Mouse (Mus musculus): ENCODE results near the gene Dhh. TPM values are rescaled to one million over a fixed set of nuclear protein-coding genes. Genes with fewer than 3 reads are reported as not detected.
A peak's percentile ranks its signal among the peaks of the same experiment; 100 is the strongest.
"Not testable (repeated sequence)": the region's sequence is repeated elsewhere in the genome, so short reads cannot be mapped to it uniquely, and the experiment has no call there.

Gene Dhh
- not detected in 2 replicates for polyA plus RNA-seq (2012; ENCODE audit: insufficient read depth, low replicate concordance)

GRCm38 (mm10) chr15:98897928-98898800 is at the start of gene Dhh:
TSS of gene Dhh (minus strand) at chr15:98898540.
- TF ChIP-seq GATA1 (IDR thresholded peaks at IDR 0.05; ENCODE audit: borderline replicate concordance, low read length) = no peak
- no peak for TF ChIP-seq FLI1 (IDR thresholded peaks at IDR 0.05; ENCODE audit: low read length)
- Histone ChIP-seq H3K4me1 (peaks cover 55% of the 10 kb centered on the region), H3K9me3 (0 out of 2 replicates have a peak, but pooled peaks cover 3% of the 10 kb centered on the region), H3K36me3 (replicated peaks; ENCODE audit: low read length) (no peaks in the 10 kb centered on the region), H3K27me3 (replicated peaks) (peaks cover 79% of the 10 kb centered on the region), H3K4me3 (replicated peaks) (peak within 1 kb of the TSS; percentile 71)

GRCm38 (mm10) chr15:98947884-98948283 is 49.5 kb upstream of the Dhh start:
- H3K27me3 ChIP-seq (replicated peaks) = no peaks in the 10 kb centered on the region
- peaks cover 17% of the 10 kb centered on the region for H3K36me3 ChIP-seq (replicated peaks; ENCODE audit: low read length)
- TF ChIP-seq FLI1 (IDR thresholded peaks at IDR 0.05; ENCODE audit: low read length) = no peak
- TF ChIP-seq GATA1 (IDR thresholded peaks at IDR 0.05; ENCODE audit: borderline replicate concordance, low read length) = no peak
- peaks cover 7% of the 10 kb centered on the region for H3K4me1 ChIP-seq
- H3K9me3 ChIP-seq = peaks cover 8% of the 10 kb centered on the region; the same call in 1 of the 2 replicates
- no peak overlapping the region for H3K4me3 ChIP-seq (replicated peaks)

- no peak overlapping the region for H3K4me3 ChIP-seq (replicated peaks)
- TF ChIP-seq FLI1 (IDR thresholded peaks at IDR 0.05; ENCODE audit: low read length) (no peak), GATA1 (IDR thresholded peaks at IDR 0.05; ENCODE audit: borderline replicate concordance, low read length) (no peak)
Measured at GRCm38 (mm10) chr15:98943133-98943532, 44.8 kb upstream of the Dhh start.

GRCm38 (mm10) chr15:98942081-98942480 is 43.7 kb upstream of the Dhh start:
- H3K27me3 ChIP-seq (replicated peaks) = no peaks in the 10 kb centered on the region
- H3K4me1 ChIP-seq = peaks cover 9% of the 10 kb centered on the region
- H3K36me3 ChIP-seq (replicated peaks; ENCODE audit: low read length) = no peaks in the 10 kb centered on the region
- TF ChIP-seq FLI1 (IDR thresholded peaks at IDR 0.05; ENCODE audit: low read length) = no peak
- TF ChIP-seq GATA1 (IDR thresholded peaks at IDR 0.05; ENCODE audit: borderline replicate concordance, low read length) = no peak
- no peak overlapping the region for H3K4me3 ChIP-seq (replicated peaks)
- peaks cover 8% of the 10 kb centered on the region; the same call in 1 of the 2 replicates for H3K9me3 ChIP-seq

More at GRCm38 (mm10) chr15:98943133-98943532, 44.8 kb upstream of the Dhh start:
- peaks cover 6% of the 10 kb centered on the region; the same call in 1 of the 2 replicates for H3K4me1 ChIP-seq
- peaks cover 8% of the 10 kb centered on the region; the same call in 1 of the 2 replicates for H3K9me3 ChIP-seq
- no peaks in the 10 kb centered on the region for H3K27me3 ChIP-seq (replicated peaks)
- no peaks in the 10 kb centered on the region for H3K36me3 ChIP-seq (replicated peaks; ENCODE audit: low read length)

GRCm38 (mm10) chr15:98941539-98941938 is 43.2 kb upstream of the Dhh start:
- peaks cover 14% of the 10 kb centered on the region for H3K4me1 ChIP-seq
- H3K4me3 ChIP-seq (replicated peaks) = no peak overlapping the region
- H3K36me3 ChIP-seq (replicated peaks; ENCODE audit: low read length) = no peaks in the 10 kb centered on the region
- no peaks in the 10 kb centered on the region for H3K27me3 ChIP-seq (replicated peaks)
- H3K9me3 ChIP-seq = peaks cover 8% of the 10 kb centered on the region; the same call in 1 of the 2 replicates
- TF ChIP-seq FLI1 (IDR thresholded peaks at IDR 0.05; ENCODE audit: low read length) (no peak), GATA1 (IDR thresholded peaks at IDR 0.05; ENCODE audit: borderline replicate concordance, low read length) (no peak)

GRCm38 (mm10) chr15:98940816-98941215 is 42.5 kb upstream of the Dhh start:
- Histone ChIP-seq H3K4me1 (peaks cover 20% of the 10 kb centered on the region), H3K27me3 (replicated peaks) (no peaks in the 10 kb centered on the region), H3K36me3 (replicated peaks; ENCODE audit: low read length) (no peaks in the 10 kb centered on the region), H3K4me3 (replicated peaks) (no peak overlapping the region), H3K9me3 (peaks cover 8% of the 10 kb centered on the region; the same call in 1 of the 2 replicates)
- TF ChIP-seq GATA1 (IDR thresholded peaks at IDR 0.05; ENCODE audit: borderline replicate concordance, low read length) (no peak), FLI1 (IDR thresholded peaks at IDR 0.05; ENCODE audit: low read length) (no peak)

- Histone ChIP-seq H3K4me1 (peaks cover 53% of the 10 kb centered on the region), H3K4me3 (replicated peaks) (peak within 1 kb of the TSS; percentile 91), H3K27me3 (replicated peaks) (no peaks in the 10 kb centered on the region), H3K9me3 (no peaks in the 10 kb centered on the region), H3K36me3 (replicated peaks; ENCODE audit: low read length) (peaks cover 23% of the 10 kb centered on the region)
- TF ChIP-seq FLI1 (IDR thresholded peaks at IDR 0.05; ENCODE audit: low read length) = no peak
- no peak for TF ChIP-seq GATA1 (IDR thresholded peaks at IDR 0.05; ENCODE audit: borderline replicate concordance, low read length)
Measured at GRCm38 (mm10) chr15:98934217-98934839, 36.0 kb upstream of the Dhh start, which contains the start of gene Tuba1b. TSS of gene Tuba1b (minus strand) at chr15:98934565.

GRCm38 (mm10) chr15:98933833-98934216 is 35.5 kb upstream of the Dhh start:
- H3K27me3 ChIP-seq (replicated peaks) = no peaks in the 10 kb centered on the region
- H3K36me3 ChIP-seq (replicated peaks; ENCODE audit: low read length) = peaks cover 23% of the 10 kb centered on the region
- peaks cover 53% of the 10 kb centered on the region for H3K4me1 ChIP-seq
- peak overlapping the region; percentile 91 for H3K4me3 ChIP-seq (replicated peaks)
- TF ChIP-seq GATA1 (IDR thresholded peaks at IDR 0.05; ENCODE audit: borderline replicate concordance, low read length) (no peak), FLI1 (IDR thresholded peaks at IDR 0.05; ENCODE audit: low read length) (peak; percentile 66; the same call in 1 of the 2 replicates)
- H3K9me3 ChIP-seq = no peaks in the 10 kb centered on the region

GRCm38 (mm10) chr15:98933004-98933671 is 34.8 kb upstream of the Dhh start:
- not testable (repeated sequence) for H3K9me3 ChIP-seq; H3K27me3 ChIP-seq (replicated peaks)
- Histone ChIP-seq H3K36me3 (replicated peaks; ENCODE audit: low read length) (peaks cover 23% of the 10 kb centered on the region), H3K4me1 (peaks cover 57% of the 10 kb centered on the region), H3K4me3 (replicated peaks) (peak overlapping the region; percentile 91)

All from megakaryocyte, embryonic 14.5 days (primary cell).